Mouse (Mus musculus) T-helper 2 cell (primary cell): ENCODE data around the gene Syt17.

Experiments used
- in situ Hi-C: fragments of 300-600 bp; cut with MboI, MseI; formaldehyde crosslinking; loops from one replicate; pipeline ENCODE4 v1.15.1; 2025; ENCODE audit warnings: high pct_unique_total_duplicates

Gene Syt17

GRCm38 (mm10) chr7:118448134-118448967 lies at the start of gene Syt17:
Gene Syt17 (minus strand): TSS chr7:118448222.
- in situ Hi-C loops, result no loop called here

DNA sequence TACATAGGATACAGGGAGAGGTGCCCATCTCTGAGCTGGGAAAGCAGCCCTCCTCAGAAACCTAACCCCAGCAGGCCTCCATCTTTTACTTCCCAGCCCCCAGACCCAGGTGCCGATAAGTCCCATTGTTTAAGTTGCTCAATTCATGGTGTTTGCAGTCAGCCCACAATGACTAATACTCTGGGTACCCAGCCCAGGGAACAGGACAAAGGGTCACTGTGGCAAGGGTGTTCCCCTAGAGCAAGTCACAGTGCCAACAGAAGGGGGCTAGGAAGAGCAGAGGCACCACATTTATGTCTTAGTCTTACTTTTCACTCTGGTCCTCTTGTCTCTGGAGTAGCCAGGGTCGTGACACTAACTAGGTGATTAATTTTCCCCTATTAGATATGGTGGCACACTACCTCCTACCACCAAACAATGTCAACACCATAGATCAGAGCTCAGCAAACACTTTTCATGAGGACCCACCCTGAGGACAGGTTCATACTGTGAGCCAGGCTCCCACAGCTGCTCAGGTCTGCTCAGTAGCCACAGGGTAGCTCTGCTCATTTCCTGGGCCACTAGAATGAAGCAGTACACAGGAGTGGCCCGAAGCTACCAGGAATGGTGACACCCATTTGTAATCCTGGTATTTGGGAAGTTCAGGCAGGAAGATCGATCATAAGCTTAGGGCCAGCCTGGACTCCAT lies 47.0 kb upstream of the Syt17 start:
- in situ Hi-C loops, result loop anchor here (5.0 kb wide), 1 partner anchor 38 kb away; no protein-coding TSS in a partner anchor

DNA sequence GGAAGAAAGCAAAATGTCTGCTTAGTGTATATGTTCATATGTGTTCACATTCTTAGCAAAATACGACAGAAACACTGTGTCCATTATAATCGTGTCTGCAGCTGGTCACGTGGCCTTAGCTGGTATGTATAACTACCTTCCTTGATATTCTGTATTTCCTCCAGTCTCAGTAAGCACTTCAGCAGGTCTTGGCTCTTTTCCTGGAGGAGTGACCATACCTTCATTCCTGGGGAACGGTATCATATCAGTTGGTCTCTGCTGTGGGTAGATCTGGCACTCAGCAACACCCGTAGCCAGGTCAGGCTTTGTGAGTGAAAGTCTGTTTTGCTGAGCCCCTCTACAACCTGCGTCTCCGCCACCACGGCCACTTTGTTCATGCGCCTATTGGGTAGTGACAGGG lies 45.9 kb upstream of the Syt17 start:
- in situ Hi-C loops, result no loop called here

DNA sequence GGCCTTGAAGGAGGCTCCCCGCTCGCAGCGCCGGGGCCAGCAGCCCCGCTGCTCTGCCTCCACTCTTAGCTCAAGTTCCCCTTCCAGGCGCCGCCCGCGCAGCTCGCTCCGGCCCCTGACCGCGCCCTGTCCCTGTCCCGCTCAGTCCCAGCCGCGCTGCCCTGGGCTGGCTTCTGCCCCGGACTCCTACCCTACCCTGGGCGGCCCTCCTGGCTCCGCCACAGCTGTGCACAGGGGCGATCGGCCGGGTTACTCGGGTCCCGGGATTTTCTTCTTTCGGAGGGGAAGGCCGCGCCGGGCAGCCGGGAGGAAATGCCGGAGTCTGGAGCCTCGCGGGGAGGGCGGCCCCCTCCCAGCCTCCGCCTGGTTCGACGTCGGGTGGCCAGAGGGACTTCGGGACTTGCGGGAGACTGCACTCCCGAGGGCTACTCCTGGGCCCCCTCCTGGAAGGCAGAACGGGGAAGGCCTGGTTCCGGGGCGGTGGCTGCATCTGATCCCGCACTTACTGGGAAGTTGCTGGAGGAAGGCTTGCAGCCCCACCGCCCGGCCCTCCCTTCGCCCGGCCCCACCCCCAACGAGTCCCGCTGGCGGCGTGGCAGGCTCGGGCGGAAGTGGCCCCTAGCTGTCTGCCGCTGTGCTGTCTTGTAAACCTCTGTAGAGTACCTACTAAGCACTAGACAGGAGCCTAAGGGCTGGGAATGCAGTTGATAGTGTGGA lies 43.6 kb upstream of the Syt17 start, which contains the start of gene Itpripl2:
Gene Itpripl2, minus strand, starts transcription at position 545 of the 717 bp plus-strand sequence.
- in situ Hi-C loops, result no loop called here

- in situ Hi-C loops, result no loop called here
Measured at GRCm38 (mm10) chr7:118490666-118491430, 42.8 kb upstream of the Syt17 start.

- in situ Hi-C loops, result no loop called here
Measured at GRCm38 (mm10) chr7:118489706-118490665, 42.0 kb upstream of the Syt17 start.

GRCm38 (mm10) chr7:118488060-118488664 lies 40.1 kb upstream of the Syt17 start:
- in situ Hi-C loops, result no loop called here

DNA sequence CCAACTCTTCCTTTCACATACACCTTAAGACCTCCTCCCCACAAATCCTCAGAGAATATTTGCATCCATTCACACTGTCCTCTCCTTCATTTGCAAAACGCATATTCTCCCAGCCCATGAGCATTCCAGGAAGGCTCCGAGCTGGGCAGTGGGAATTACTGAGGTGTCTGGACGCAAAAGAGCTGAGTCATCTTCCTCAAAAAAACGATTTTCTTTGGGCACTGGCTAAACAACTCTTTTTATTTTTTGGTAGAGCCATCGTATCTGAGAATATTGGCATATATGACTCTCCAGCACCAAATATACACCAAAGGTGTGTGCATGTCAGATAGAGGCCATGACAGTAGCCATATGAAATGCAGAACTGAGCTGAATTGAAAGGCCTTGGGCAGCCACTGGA lies 38.9 kb upstream of the Syt17 start:
- in situ Hi-C loops, result no loop called here

- in situ Hi-C loops, result no loop called here
Measured at GRCm38 (mm10) chr7:118483996-118484395, 36.0 kb upstream of the Syt17 start.

GRCm38 (mm10) chr7:118482001-118482400 lies 34.0 kb upstream of the Syt17 start:
- in situ Hi-C loops, result no loop called here

- in situ Hi-C loops, result no loop called here
Measured at GRCm38 (mm10) chr7:118481047-118481810, 33.2 kb upstream of the Syt17 start.

DNA sequence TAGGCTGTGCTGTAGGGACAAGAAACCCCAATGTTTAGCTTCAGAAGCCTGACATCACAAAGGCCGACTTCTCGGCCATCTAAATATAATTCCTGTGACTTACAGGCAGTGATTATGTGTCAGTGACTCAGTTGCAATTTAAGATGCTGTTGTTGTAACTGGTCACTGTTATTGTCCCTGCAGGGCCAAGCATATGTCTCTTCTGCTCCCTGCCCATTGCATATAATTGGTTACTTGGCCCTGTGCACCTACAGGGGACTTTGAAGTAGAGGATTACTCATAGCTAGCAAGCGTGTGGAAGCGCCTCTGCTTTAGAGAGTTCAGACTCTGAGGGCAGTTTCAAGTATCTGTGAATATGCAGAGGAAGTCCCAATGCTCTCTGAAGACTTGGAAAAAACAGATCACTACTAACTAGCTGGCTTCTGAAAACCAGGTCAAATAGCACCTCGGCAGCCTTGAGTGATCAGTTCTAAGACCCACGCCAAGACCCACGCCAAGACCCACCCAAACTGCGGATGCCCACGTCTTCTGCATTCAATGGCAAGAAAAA lies 32.2 kb upstream of the Syt17 start:
- in situ Hi-C loops, result no loop called here

GRCm38 (mm10) chr7:118478835-118479312 lies 30.9 kb upstream of the Syt17 start:
- in situ Hi-C loops, result no loop called here

DNA sequence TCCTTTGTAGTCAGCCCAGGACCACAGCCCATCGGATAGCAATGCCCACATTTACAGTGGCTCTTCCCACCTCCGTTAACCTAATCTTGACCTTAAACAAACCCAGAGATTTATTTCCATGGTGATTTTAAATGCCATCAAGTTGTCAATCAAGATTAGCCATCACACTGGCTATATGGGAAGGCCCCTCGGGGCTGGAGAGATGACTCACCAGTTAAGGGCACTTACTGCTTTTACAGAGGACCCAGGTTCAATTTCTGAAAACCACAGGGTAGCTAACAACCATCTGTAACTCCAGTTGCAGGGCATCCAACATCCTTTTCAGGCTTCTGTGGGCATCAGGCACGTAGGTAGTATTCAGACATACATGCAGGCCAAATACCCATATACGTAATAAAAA lies 28.4 kb upstream of the Syt17 start:
- in situ Hi-C loops, result no loop called here

GRCm38 (mm10) chr7:118475008-118475705 lies 27.1 kb upstream of the Syt17 start:
- in situ Hi-C loops, result no loop called here

- in situ Hi-C loops, result no loop called here
Measured at GRCm38 (mm10) chr7:118472886-118473285, 24.9 kb upstream of the Syt17 start.

DNA sequence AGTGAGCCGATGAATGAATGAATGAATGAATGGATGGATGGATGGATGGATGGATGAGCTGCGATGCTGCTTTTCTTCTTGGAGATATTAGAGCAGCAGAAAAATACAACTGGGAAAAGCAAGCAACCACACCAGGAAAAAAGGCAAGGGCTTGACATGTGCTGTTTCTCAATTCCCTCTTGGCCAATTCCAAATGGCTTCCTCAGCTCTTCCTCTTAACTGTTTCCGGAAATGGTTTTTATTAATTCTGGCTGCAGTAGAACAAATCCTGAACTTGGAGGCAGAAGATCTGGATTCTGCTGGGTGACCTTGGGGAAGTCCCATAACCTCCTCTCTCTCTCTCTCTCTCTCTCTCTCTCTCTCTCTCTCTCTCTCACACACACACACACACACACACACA lies 20.0 kb upstream of the Syt17 start:
- in situ Hi-C loops, result no loop called here

- in situ Hi-C loops, result no loop called here
Measured at GRCm38 (mm10) chr7:118464432-118464831, 16.4 kb upstream of the Syt17 start.
